Mouse (Mus musculus): Measurements from ENCODE around the gene Osbpl3.

DNA sequence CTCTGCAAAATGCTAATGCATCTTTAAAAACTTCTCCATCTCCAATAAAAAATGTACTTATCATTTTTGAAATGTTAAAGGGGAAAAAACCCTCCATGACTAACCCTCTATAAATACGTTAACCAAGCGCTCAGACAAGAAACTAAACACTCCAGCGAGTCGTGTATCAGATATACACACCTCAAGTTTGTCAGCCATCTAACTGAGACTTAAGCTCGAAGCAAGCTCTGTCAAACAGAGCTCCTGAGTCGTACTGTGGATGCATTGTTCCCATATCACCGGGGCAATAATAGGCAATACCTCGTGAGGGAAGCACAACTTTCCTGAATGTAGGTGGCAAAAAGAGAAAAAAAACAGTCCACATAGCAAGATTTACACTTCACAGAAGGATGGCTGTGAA, 73.8 kb downstream of the Osbpl3 start:
- TF ChIP-seq CHD2 (IDR thresholded peaks at IDR 0.05; ENCODE audit: low read depth, low read length), result no peak
- no peak for TF ChIP-seq MAFK (IDR thresholded peaks at IDR 0.05; ENCODE audit: insufficient read depth, low read depth, low read length)
- no peak for TF ChIP-seq HCFC1 (IDR thresholded peaks at IDR 0.05; ENCODE audit: borderline replicate concordance, insufficient read depth, low read length)
- no peak for TF ChIP-seq ZC3H11A (IDR thresholded peaks at IDR 0.05; ENCODE audit: borderline replicate concordance, low read depth, low read length)
